Comparison of ENCODE assay signal across 46 mouse cellular contexts in the genomic region with DNA sequence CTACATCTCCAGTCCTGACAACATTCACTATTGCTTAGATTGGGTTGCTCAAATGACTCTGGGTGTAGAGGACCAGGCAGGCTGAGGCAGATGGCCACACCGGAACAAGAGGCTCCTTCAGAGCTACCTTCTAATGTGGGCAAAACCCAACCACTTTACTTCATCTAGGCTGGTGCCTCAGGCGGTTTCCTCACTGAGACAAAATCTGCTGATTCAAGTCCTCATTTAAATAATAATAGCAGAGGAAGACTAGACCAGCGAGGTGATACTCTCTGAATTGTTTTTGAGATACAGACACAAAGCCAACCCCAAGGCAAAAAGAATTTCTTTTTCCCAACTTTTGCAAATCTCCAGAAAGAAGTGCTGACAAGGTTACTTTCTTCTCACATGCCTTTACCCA. TPM values are rescaled to one million over a fixed set of nuclear protein-coding genes. Genes with fewer than 3 reads are reported as not detected.
"Had no signal": no experiment of that assay in that cellular context is flagged by ENCODE, and none has a peak within 500 bp of the region (broad histone marks: within the 10 kb centered on the region; RNA-seq: fewer than 3 reads in every experiment).

No protein-coding gene starts in this region.

- H3K27me3 ChIP-seq: limb, embryonic 12.5 days; limb, embryonic 13.5 days; limb, embryonic 15.5 days; liver, embryonic 12.5 days; liver, embryonic 13.5 days; liver, embryonic 15.5 days; lung, embryonic 15.5 days; midbrain, embryonic 12.5 days; midbrain, embryonic 13.5 days; midbrain, embryonic 15.5 days; neural tube, embryonic 12.5 days had no signal

- H3K9ac ChIP-seq: limb, embryonic 12.5 days; limb, embryonic 13.5 days; limb, embryonic 15.5 days; liver, embryonic 12.5 days; liver, embryonic 13.5 days; liver, embryonic 14.5 days; liver, embryonic 15.5 days; liver, postnatal 0 days; lung, embryonic 14.5 days; lung, embryonic 15.5 days; midbrain, embryonic 12.5 days; midbrain, embryonic 13.5 days; midbrain, embryonic 15.5 days; neural tube, embryonic 12.5 days had no signal

- H3K36me3 ChIP-seq: limb, embryonic 10.5 days; limb, embryonic 12.5 days; limb, embryonic 13.5 days; limb, embryonic 15.5 days; liver, embryonic 12.5 days; liver, embryonic 13.5 days; liver, embryonic 15.5 days; lung, embryonic 15.5 days; midbrain, embryonic 10.5 days; midbrain, embryonic 12.5 days; midbrain, embryonic 13.5 days; midbrain, embryonic 15.5 days; neural tube, embryonic 12.5 days had no signal

- H3K9me3 ChIP-seq: limb, embryonic 10.5 days; limb, embryonic 12.5 days; limb, embryonic 13.5 days; limb, embryonic 15.5 days; liver, embryonic 12.5 days; liver, embryonic 13.5 days; liver, embryonic 15.5 days; lung, embryonic 15.5 days; megakaryocyte, embryonic 14.5 days; midbrain, embryonic 10.5 days; midbrain, embryonic 12.5 days; midbrain, embryonic 13.5 days; midbrain, embryonic 15.5 days; neural tube, embryonic 12.5 days had no signal

- H3K4me2 ChIP-seq: limb, embryonic 12.5 days; limb, embryonic 13.5 days; limb, embryonic 15.5 days; liver, embryonic 11.5 days; liver, embryonic 12.5 days; liver, embryonic 13.5 days; liver, embryonic 15.5 days; lung, embryonic 14.5 days; lung, embryonic 15.5 days; midbrain, embryonic 11.5 days; midbrain, embryonic 12.5 days; midbrain, embryonic 13.5 days; midbrain, embryonic 15.5 days; neural tube, embryonic 12.5 days had no signal

- H3K4me3 ChIP-seq: limb, embryonic 10.5 days; limb, embryonic 12.5 days; limb, embryonic 13.5 days; limb, embryonic 15.5 days; liver, embryonic 12.5 days; liver, embryonic 13.5 days; liver, embryonic 15.5 days; lung, embryonic 15.5 days; megakaryocyte, embryonic 14.5 days; midbrain, embryonic 10.5 days; midbrain, embryonic 12.5 days; midbrain, embryonic 13.5 days; midbrain, embryonic 15.5 days; myocyte; neural tube, embryonic 12.5 days had no signal

- ATAC-seq: liver, embryonic 12.5 days; liver, postnatal 0 days; lung, postnatal 0 days; midbrain, embryonic 13.5 days; midbrain, embryonic 15.5 days; midbrain, embryonic 16.5 days had no signal

- DNase-seq: left cerebral cortex, postnatal 4 days; liver; liver, embryonic 13.5 days; liver, postnatal 0 days; lung, adult 18-20 months; lung, embryonic 14.5 days; lung, postnatal 10 days; lung, postnatal 14 days; lung, postnatal 36 days; lung, postnatal 4 days; midbrain, embryonic 14.5 days had no signal

- H3K4me1 ChIP-seq: limb, embryonic 10.5 days; limb, embryonic 12.5 days; limb, embryonic 13.5 days; limb, embryonic 15.5 days; liver, embryonic 12.5 days; liver, embryonic 13.5 days; liver, embryonic 15.5 days; lung, embryonic 15.5 days; megakaryocyte, embryonic 14.5 days; midbrain, embryonic 10.5 days; midbrain, embryonic 12.5 days; midbrain, embryonic 13.5 days; midbrain, embryonic 15.5 days; neural tube, embryonic 12.5 days had no signal

- H3K27ac ChIP-seq: limb, embryonic 10.5 days; limb, embryonic 12.5 days; limb, embryonic 13.5 days; limb, embryonic 15.5 days; liver, embryonic 12.5 days; liver, embryonic 13.5 days; liver, embryonic 14.5 days; liver, embryonic 15.5 days; lung, embryonic 15.5 days; macrophage; midbrain, embryonic 10.5 days; midbrain, embryonic 12.5 days; midbrain, embryonic 13.5 days; midbrain, embryonic 15.5 days; neural tube, embryonic 12.5 days had no signal

RNA-seq across cellular contexts. Expression of a gene that starts 10.5 kb away (rescaled TPM):
- total RNA-seq: megakaryocyte-erythroid progenitor cell, adult 5-6 weeks; monocyte, adult 5-6 weeks had no signal

RNA-seq across cellular contexts. Expression of a gene that starts 36.9 kb away (rescaled TPM):
- total RNA-seq: left cerebral cortex, adult 8-10 months; left cerebral cortex, postnatal 10 days; left cerebral cortex, postnatal 14 days; left cerebral cortex, postnatal 25 days; left cerebral cortex, postnatal 36 days; left cerebral cortex, postnatal 4 days; liver, adult 2 months; megakaryocyte progenitor cell, adult 5-6 weeks; megakaryocyte, adult 5-6 weeks; megakaryocyte-erythroid progenitor cell, adult 5-6 weeks; monocyte, adult 5-6 weeks had no signal
- polyA plus RNA-seq: limb, embryonic 10.5 days; limb, embryonic 11.5 days; limb, embryonic 12.5 days; limb, embryonic 13.5 days; limb, embryonic 14.5 days; limb, embryonic 15.5 days; liver, adult 2 months; liver, embryonic 11.5 days; liver, embryonic 12.5 days; liver, embryonic 13.5 days; liver, embryonic 14.5 days; liver, embryonic 15.5 days; liver, embryonic 16.5 days; liver, postnatal 0 days; lung, embryonic 14.5 days; lung, embryonic 15.5 days; lung, embryonic 16.5 days; lung, postnatal 0 days; macrophage; midbrain, embryonic 10.5 days; midbrain, embryonic 11.5 days; midbrain, embryonic 12.5 days; midbrain, embryonic 13.5 days; midbrain, embryonic 14.5 days; midbrain, embryonic 15.5 days; midbrain, embryonic 16.5 days; myocyte; neural tube, embryonic 11.5 days; neural tube, embryonic 12.5 days had no signal

RNA-seq across cellular contexts. Expression of a gene that starts 38.2 kb away (rescaled TPM):
- total RNA-seq: left cerebral cortex, adult 8-10 months; left cerebral cortex, postnatal 10 days; left cerebral cortex, postnatal 14 days; left cerebral cortex, postnatal 25 days; left cerebral cortex, postnatal 36 days; left cerebral cortex, postnatal 4 days; liver, adult 2 months; megakaryocyte progenitor cell, adult 5-6 weeks; megakaryocyte, adult 5-6 weeks; megakaryocyte-erythroid progenitor cell, adult 5-6 weeks; monocyte, adult 5-6 weeks had no signal
- polyA plus RNA-seq: limb, embryonic 10.5 days; limb, embryonic 11.5 days; limb, embryonic 12.5 days; limb, embryonic 13.5 days; limb, embryonic 14.5 days; liver, adult 2 months; liver, embryonic 11.5 days; liver, embryonic 13.5 days; liver, embryonic 15.5 days; liver, embryonic 16.5 days; liver, postnatal 0 days; lung, embryonic 14.5 days; lung, embryonic 15.5 days; lung, postnatal 0 days; macrophage; midbrain, embryonic 10.5 days; midbrain, embryonic 11.5 days; midbrain, embryonic 12.5 days; midbrain, embryonic 13.5 days; midbrain, embryonic 14.5 days; midbrain, embryonic 15.5 days; midbrain, embryonic 16.5 days; myocyte; neural tube, embryonic 11.5 days; neural tube, embryonic 12.5 days had no signal
